Mouse (Mus musculus) lung, postnatal 0 days (tissue): ENCODE measurements around the gene Osbpl8. TPM values are rescaled to one million over a fixed set of nuclear protein-coding genes. Genes with fewer than 3 reads are reported as not detected.
A peak's percentile ranks its signal among the peaks of the same experiment; 100 is the strongest.

ENCODE experiments used
- ATAC-seq: fragments of 200-750 bp; cut with Nextera tagmentation; 2 replicates; pipeline ENCODE4 v1.8.0; 2017; ENCODE audit warnings: moderate library complexity
- DNase-seq: peaks from one replicate; pipeline ENCODE4 v3.0.0-alpha.2; 2016; ENCODE audit warnings: low spot score
- H3K27ac ChIP-seq: fragments of 300-500 bp; sonication (generic); 2 replicates; pipeline ENCODE4 v1.5.1; 2014; ENCODE audit warnings: antibody characterized with exemption, mild to moderate bottlenecking, low read length, mixed read lengths
- H3K27me3 ChIP-seq: fragments of 300-500 bp; sonication (generic); replicated peaks from 2 replicates; pipeline ENCODE4 v1.6.1; 2014; ENCODE audit warnings: low read length, mixed read lengths; ENCODE audit not compliant: insufficient read depth
- H3K36me3 ChIP-seq: fragments of 300-500 bp; sonication (generic); 2 replicates; pipeline ENCODE4 v1.6.1; 2014; ENCODE audit warnings: low read length, mixed read lengths; ENCODE audit not compliant: insufficient read depth
- H3K4me1 ChIP-seq: fragments of 300-500 bp; sonication (generic); 2 replicates; pipeline ENCODE4 v1.6.1; 2014; ENCODE audit warnings: antibody characterized with exemption, low read depth, low read length, mixed read lengths; ENCODE audit not compliant: insufficient read depth
- H3K4me2 ChIP-seq: fragments of 300-500 bp; sonication (generic); replicated peaks from 2 replicates; pipeline ENCODE4 v1.6.1; 2014; ENCODE audit warnings: low read depth, mild to moderate bottlenecking, low read length, moderate library complexity, mixed read lengths
- H3K4me3 ChIP-seq: fragments of 300-500 bp; sonication (generic); 2 replicates; pipeline ENCODE4 v1.5.1; 2014; ENCODE audit warnings: low read depth, low read length
- H3K9ac ChIP-seq: fragments of 300-500 bp; sonication (generic); replicated peaks from 2 replicates; pipeline ENCODE4 v1.6.1; 2014; ENCODE audit warnings: low read depth, mild to moderate bottlenecking
- H3K9me3 ChIP-seq: fragments of 300-500 bp; sonication (generic); 2 replicates; pipeline ENCODE4 v1.6.1; 2016; ENCODE audit warnings: low read length, mixed read lengths
- CTCF ChIP-seq: IDR thresholded peaks from 2 replicates; pipeline ENCODE4 v1.5.1; 2016; ENCODE audit warnings: antibody characterized with exemption, mild to moderate bottlenecking
- EP300 ChIP-seq: IDR thresholded peaks from 2 replicates; pipeline ENCODE4 v1.6.1; 2016; ENCODE audit warnings: antibody characterized with exemption, mild to moderate bottlenecking, control low read depth
- WGBS: fragments of 180-500 bp; shearing (Covaris S2); extraction: QIAGEN DNeasy Blood & Tissue Kit; methylation state at CpG from one replicate; pipeline ENCODE4 v1.1.7; 2014; 5-methylcytosine and 5-hydroxymethylcytosine counted together
- polyA plus RNA-seq: library from polyadenylated mRNA; unstranded; fragments of >200 nt; fragmentation: Nextera tagmentation; extraction: Ambion mirVana; gene quantifications from 2 replicates; pipeline ENCODE4 v1.2.1, GENCODE M21; 2015

The Osbpl8 gene
- polyA plus RNA-seq, 1 experiment from 2014 or later, result 12.9 TPM

GRCm38 (mm10) chr10:111178024-111178423 is 13.5 kb downstream of the Osbpl8 start:
- no peaks in the 10 kb centered on the region for H3K27me3 ChIP-seq
- H3K9me3 ChIP-seq, result no peaks in the 10 kb centered on the region
- no peak overlapping the region for H3K9ac ChIP-seq
- no peak overlapping the region for H3K27ac ChIP-seq
- H3K4me1 ChIP-seq, result no peaks in the 10 kb centered on the region
- TF ChIP-seq EP300, result no peak
- TF ChIP-seq CTCF, result no peak
- no peaks in the 10 kb centered on the region for H3K36me3 ChIP-seq
- 90% methylated on average over 7 of the region's 7 CpGs for WGBS
- ATAC-seq (no peak), DNase-seq (no peak)
- no peak overlapping the region for H3K4me2 ChIP-seq
- no peak overlapping the region for H3K4me3 ChIP-seq

- DNase-seq, result no peak
- no peak for ATAC-seq
- H3K9me3 ChIP-seq, result no peaks in the 10 kb centered on the region
- H3K4me3 ChIP-seq, result no peak overlapping the region
- TF ChIP-seq CTCF, result peak; percentile 51
- TF ChIP-seq EP300, result no peak
- H3K4me1 ChIP-seq, result peaks cover 2% of the 10 kb centered on the region; the same call in 1 of the 2 replicates
- no peaks in the 10 kb centered on the region for H3K36me3 ChIP-seq
- no peak overlapping the region for H3K4me2 ChIP-seq
- H3K9ac ChIP-seq, result no peak overlapping the region
- no peak overlapping the region for H3K27ac ChIP-seq
- H3K27me3 ChIP-seq, result no peaks in the 10 kb centered on the region
- 42% methylated on average over 3 of the region's 3 CpGs for WGBS
Observed at GRCm38 (mm10) chr10:111180633-111181032, 16.1 kb downstream of the Osbpl8 start.

GRCm38 (mm10) chr10:111183634-111184270 is 19.2 kb downstream of the Osbpl8 start:
- H3K27ac ChIP-seq, result no peak overlapping the region
- 84% methylated on average over 7 of the region's 7 CpGs for WGBS

GRCm38 (mm10) chr10:111185574-111186269 is 21.2 kb downstream of the Osbpl8 start:
- Histone ChIP-seq H3K9ac (no peak overlapping the region), H3K9me3 (no peaks in the 10 kb centered on the region), H3K4me1 (peaks cover 2% of the 10 kb centered on the region; the same call in 1 of the 2 replicates), H3K4me2 (no peak overlapping the region), H3K27me3 (no peaks in the 10 kb centered on the region), H3K36me3 (no peaks in the 10 kb centered on the region), H3K4me3 (no peak overlapping the region), H3K27ac (no peak overlapping the region)
- DNase-seq (no peak), ATAC-seq (no peak)
- TF ChIP-seq EP300 (no peak), CTCF (peak; percentile 21; the same call in 1 of the 2 replicates)
- WGBS, result 91% methylated on average over 1 of the region's 1 CpGs

More at GRCm38 (mm10) chr10:111183634-111184270, 19.2 kb downstream of the Osbpl8 start:
- Histone ChIP-seq H3K9ac (no peak overlapping the region), H3K4me3 (no peak overlapping the region), H3K4me2 (no peak overlapping the region), H3K4me1 (peaks cover 2% of the 10 kb centered on the region; the same call in 1 of the 2 replicates), H3K36me3 (no peaks in the 10 kb centered on the region), H3K27me3 (no peaks in the 10 kb centered on the region), H3K9me3 (no peaks in the 10 kb centered on the region)
- ATAC-seq (no peak), DNase-seq (no peak)
- no peak for TF ChIP-seq EP300
- no peak for TF ChIP-seq CTCF

- H3K27ac ChIP-seq, result no peak overlapping the region
- 65% methylated on average over 4 of the region's 4 CpGs for WGBS
- no peak for ATAC-seq
Observed at GRCm38 (mm10) chr10:111189022-111189555, 24.5 kb downstream of the Osbpl8 start.

GRCm38 (mm10) chr10:111190110-111190795 is 25.7 kb downstream of the Osbpl8 start:
- TF ChIP-seq EP300 (no peak), CTCF (no peak)
- Histone ChIP-seq H3K4me3 (no peak overlapping the region), H3K4me1 (no peaks in the 10 kb centered on the region), H3K27me3 (no peaks in the 10 kb centered on the region), H3K9ac (no peak overlapping the region), H3K4me2 (no peak overlapping the region), H3K9me3 (no peaks in the 10 kb centered on the region), H3K27ac (no peak overlapping the region), H3K36me3 (no peaks in the 10 kb centered on the region)
- ATAC-seq, result no peak
- WGBS, result 88% methylated on average over 6 of the region's 6 CpGs
- no peak for DNase-seq

More at GRCm38 (mm10) chr10:111189022-111189555, 24.5 kb downstream of the Osbpl8 start:
- DNase-seq, result no peak
- Histone ChIP-seq H3K4me1 (no peaks in the 10 kb centered on the region; the same call in 1 of the 2 replicates), H3K36me3 (no peaks in the 10 kb centered on the region), H3K9ac (no peak overlapping the region), H3K9me3 (no peaks in the 10 kb centered on the region), H3K4me2 (no peak overlapping the region), H3K4me3 (no peak overlapping the region), H3K27me3 (no peaks in the 10 kb centered on the region)
- TF ChIP-seq EP300, result no peak
- no peak for TF ChIP-seq CTCF
